Mouse (Mus musculus) heart, embryonic 13.5 days (tissue): ENCODE results near the gene Togaram2. TPM values are rescaled to one million over a fixed set of nuclear protein-coding genes. Genes with fewer than 3 reads are reported as not detected.

Experiments used
- ATAC-seq: fragments of 200-750 bp; cut with Nextera tagmentation; 2 replicates; pipeline ENCODE4 v1.8.0; 2017; ENCODE audit warnings: moderate TSS enrichment; ENCODE audit not compliant: insufficient number of reproducible peaks, low FRiP score, low TSS enrichment; ENCODE audit errors: extremely low read depth
- H3K27ac ChIP-seq: fragments of 300-500 bp; sonication (generic); replicated peaks from 2 replicates; pipeline ENCODE4 v1.5.1; 2015; ENCODE audit warnings: moderate library complexity, mild to moderate bottlenecking, inconsistent platforms
- H3K27me3 ChIP-seq: fragments of 300-500 bp; sonication (generic); replicated peaks from 2 replicates; pipeline ENCODE4 v1.6.1; 2015; ENCODE audit warnings: mild to moderate bottlenecking, inconsistent platforms
- H3K36me3 ChIP-seq: fragments of 300-500 bp; sonication (generic); 2 replicates; pipeline ENCODE4 v1.6.1; 2015; ENCODE audit warnings: mild to moderate bottlenecking, inconsistent platforms
- H3K4me1 ChIP-seq: fragments of 300-500 bp; sonication (generic); 2 replicates; pipeline ENCODE4 v1.6.1; 2015; ENCODE audit warnings: inconsistent platforms
- H3K4me2 ChIP-seq: fragments of 300-500 bp; sonication (generic); 2 replicates; pipeline ENCODE4 v1.6.1; 2015; ENCODE audit warnings: inconsistent platforms, mild to moderate bottlenecking, moderate library complexity
- H3K4me3 ChIP-seq: fragments of 300-500 bp; sonication (generic); 2 replicates; pipeline ENCODE4 v1.5.1; 2015; ENCODE audit warnings: moderate library complexity, mild to moderate bottlenecking, inconsistent platforms
- H3K9ac ChIP-seq: fragments of 300-500 bp; sonication (generic); 2 replicates; pipeline ENCODE4 v1.6.1; 2015; ENCODE audit warnings: inconsistent platforms, mild to moderate bottlenecking, moderate library complexity
- H3K9me3 ChIP-seq: fragments of 300-500 bp; sonication (generic); 2 replicates; pipeline ENCODE4 v1.6.1; 2016; ENCODE audit warnings: inconsistent platforms
- WGBS: fragments of 180-500 bp; shearing (Covaris S2); methylation state at CpG from one replicate; pipeline ENCODE4 v1.1.7; 2015; ENCODE audit warnings: mixed read lengths; 5-methylcytosine and 5-hydroxymethylcytosine counted together
- polyA plus RNA-seq: library from polyadenylated mRNA; unstranded; fragments of >200 nt; fragmentation: Nextera tagmentation; extraction: Ambion mirVana; gene quantifications from 2 replicates; pipeline ENCODE4 v1.2.1, GENCODE M21; 2015

Togaram2 gene
- polyA plus RNA-seq, 1 experiment from 2014 or later, result 2.3 TPM

GRCm38 (mm10) chr17:71682379-71682778 is 9.3 kb downstream of the Togaram2 start:
- Histone ChIP-seq H3K9ac (no peak overlapping the region), H3K4me3 (no peak overlapping the region), H3K4me2 (no peak overlapping the region), H3K4me1 (peaks cover 21% of the 10 kb centered on the region), H3K27ac (no peak overlapping the region), H3K9me3 (no peaks in the 10 kb centered on the region), H3K36me3 (no peaks in the 10 kb centered on the region), H3K27me3 (no peaks in the 10 kb centered on the region)
- ATAC-seq, result no peak
- 89% methylated on average over 4 of the region's 4 CpGs for WGBS

- H3K36me3 ChIP-seq, result no peaks in the 10 kb centered on the region
- no peak overlapping the region for H3K9ac ChIP-seq
- H3K4me2 ChIP-seq, result no peak overlapping the region
- no peak overlapping the region for H3K4me3 ChIP-seq
- no peaks in the 10 kb centered on the region for H3K27me3 ChIP-seq
- H3K27ac ChIP-seq, result no peak overlapping the region
- 83% methylated on average over 6 of the region's 6 CpGs for WGBS
- peaks cover 21% of the 10 kb centered on the region for H3K4me1 ChIP-seq
- no peak for ATAC-seq
- no peaks in the 10 kb centered on the region for H3K9me3 ChIP-seq
Measured at GRCm38 (mm10) chr17:71683281-71683680, 10.2 kb downstream of the Togaram2 start.

GRCm38 (mm10) chr17:71684103-71684608 is 11.1 kb downstream of the Togaram2 start:
- ATAC-seq, result no peak
- Histone ChIP-seq H3K4me2 (no peak overlapping the region), H3K4me3 (no peak overlapping the region), H3K9ac (peak overlapping the region; percentile 37; the same call in 1 of the 2 replicates), H3K36me3 (no peaks in the 10 kb centered on the region), H3K27me3 (no peaks in the 10 kb centered on the region), H3K4me1 (peaks cover 21% of the 10 kb centered on the region), H3K9me3 (no peaks in the 10 kb centered on the region), H3K27ac (no peak overlapping the region)
- 36% methylated on average over 5 of the region's 5 CpGs for WGBS

- ATAC-seq, result no peak
- H3K36me3 ChIP-seq, result no peaks in the 10 kb centered on the region
- no peaks in the 10 kb centered on the region for H3K27me3 ChIP-seq
- H3K4me2 ChIP-seq, result no peak overlapping the region
- H3K27ac ChIP-seq, result no peak overlapping the region
- H3K9me3 ChIP-seq, result no peaks in the 10 kb centered on the region
- peaks cover 17% of the 10 kb centered on the region for H3K4me1 ChIP-seq
- H3K4me3 ChIP-seq, result no peak overlapping the region
- WGBS, result 61% methylated on average over 9 of the region's 9 CpGs
- no peak overlapping the region for H3K9ac ChIP-seq
Measured at GRCm38 (mm10) chr17:71687436-71687835, 14.4 kb downstream of the Togaram2 start.

GRCm38 (mm10) chr17:71689903-71690302 is 16.8 kb downstream of the Togaram2 start:
- ATAC-seq, result no peak
- no peak overlapping the region for H3K27ac ChIP-seq
- WGBS, result 63% methylated on average over 5 of the region's 5 CpGs

GRCm38 (mm10) chr17:71691361-71691875 is 18.4 kb downstream of the Togaram2 start:
- Histone ChIP-seq H3K4me3 (no peak overlapping the region), H3K9me3 (no peaks in the 10 kb centered on the region), H3K36me3 (no peaks in the 10 kb centered on the region), H3K9ac (no peak overlapping the region), H3K4me1 (peaks cover 19% of the 10 kb centered on the region), H3K27ac (no peak overlapping the region), H3K4me2 (no peak overlapping the region), H3K27me3 (no peaks in the 10 kb centered on the region)
- ATAC-seq, result no peak
- 61% methylated on average over 11 of the region's 11 CpGs for WGBS

More at GRCm38 (mm10) chr17:71689903-71690302, 16.8 kb downstream of the Togaram2 start:
- Histone ChIP-seq H3K4me3 (no peak overlapping the region), H3K36me3 (no peaks in the 10 kb centered on the region), H3K27me3 (no peaks in the 10 kb centered on the region), H3K4me1 (peaks cover 8% of the 10 kb centered on the region), H3K4me2 (no peak overlapping the region), H3K9me3 (no peaks in the 10 kb centered on the region), H3K9ac (no peak overlapping the region)

GRCm38 (mm10) chr17:71693313-71693712 is 20.3 kb downstream of the Togaram2 start:
- Histone ChIP-seq H3K4me1 (peaks cover 38% of the 10 kb centered on the region), H3K36me3 (no peaks in the 10 kb centered on the region), H3K27me3 (no peaks in the 10 kb centered on the region), H3K4me2 (no peak overlapping the region), H3K9me3 (no peaks in the 10 kb centered on the region), H3K9ac (no peak overlapping the region), H3K4me3 (no peak overlapping the region), H3K27ac (no peak overlapping the region)
- ATAC-seq, result no peak
- 64% methylated on average over 5 of the region's 5 CpGs for WGBS

GRCm38 (mm10) chr17:71693780-71694179 is 20.7 kb downstream of the Togaram2 start:
- WGBS, result 61% methylated on average over 8 of the region's 8 CpGs
- no peak overlapping the region for H3K4me2 ChIP-seq
- peaks cover 43% of the 10 kb centered on the region for H3K4me1 ChIP-seq
- no peaks in the 10 kb centered on the region for H3K27me3 ChIP-seq
- H3K4me3 ChIP-seq, result no peak overlapping the region
- H3K9me3 ChIP-seq, result no peaks in the 10 kb centered on the region
- H3K27ac ChIP-seq, result no peak overlapping the region
- no peak overlapping the region for H3K9ac ChIP-seq
- no peak for ATAC-seq
- no peaks in the 10 kb centered on the region for H3K36me3 ChIP-seq

- no peak for ATAC-seq
- no peak overlapping the region for H3K9ac ChIP-seq
- H3K9me3 ChIP-seq, result no peaks in the 10 kb centered on the region
- 89% methylated on average over 8 of the region's 8 CpGs for WGBS
- no peak overlapping the region for H3K27ac ChIP-seq
- H3K4me1 ChIP-seq, result peaks cover 49% of the 10 kb centered on the region
- no peak overlapping the region for H3K4me3 ChIP-seq
- H3K27me3 ChIP-seq, result no peaks in the 10 kb centered on the region
- no peaks in the 10 kb centered on the region for H3K36me3 ChIP-seq
- H3K4me2 ChIP-seq, result no peak overlapping the region
Measured at GRCm38 (mm10) chr17:71695151-71695550, 22.1 kb downstream of the Togaram2 start.

- Histone ChIP-seq H3K9ac (peak overlapping the region; percentile 11; the same call in 1 of the 2 replicates), H3K27ac (peak overlapping the region; percentile 25; the same call in 1 of the 2 replicates), H3K36me3 (no peaks in the 10 kb centered on the region), H3K4me2 (no peak overlapping the region), H3K4me3 (no peak overlapping the region), H3K27me3 (no peaks in the 10 kb centered on the region), H3K9me3 (no peaks in the 10 kb centered on the region), H3K4me1 (peaks cover 49% of the 10 kb centered on the region)
- 69% methylated on average over 15 of the region's 15 CpGs for WGBS
- no peak for ATAC-seq
Measured at GRCm38 (mm10) chr17:71695716-71696315, 22.8 kb downstream of the Togaram2 start.

GRCm38 (mm10) chr17:71696396-71696795 is 23.3 kb downstream of the Togaram2 start:
- Histone ChIP-seq H3K9ac (peak overlapping the region; percentile 11; the same call in 1 of the 2 replicates), H3K4me1 (peaks cover 45% of the 10 kb centered on the region), H3K9me3 (no peaks in the 10 kb centered on the region), H3K4me2 (no peak overlapping the region), H3K27ac (peak overlapping the region; percentile 25; the same call in 1 of the 2 replicates), H3K27me3 (no peaks in the 10 kb centered on the region), H3K36me3 (no peaks in the 10 kb centered on the region), H3K4me3 (no peak overlapping the region)
- no peak for ATAC-seq
- 78% methylated on average over 5 of the region's 5 CpGs for WGBS
